Mouse (Mus musculus) lung, adult 18-20 months (tissue): Measurements from ENCODE around the gene Oxld1.
A peak's percentile ranks its signal among the peaks of the same experiment; 100 is the strongest.

Source experiments
- DNase-seq, 2 experiments: peaks; one replicate each; pipeline ENCODE4 v3.0.0; 2022; ENCODE audit warnings: mixed read lengths in 2 of 2

The Oxld1 gene

DNA sequence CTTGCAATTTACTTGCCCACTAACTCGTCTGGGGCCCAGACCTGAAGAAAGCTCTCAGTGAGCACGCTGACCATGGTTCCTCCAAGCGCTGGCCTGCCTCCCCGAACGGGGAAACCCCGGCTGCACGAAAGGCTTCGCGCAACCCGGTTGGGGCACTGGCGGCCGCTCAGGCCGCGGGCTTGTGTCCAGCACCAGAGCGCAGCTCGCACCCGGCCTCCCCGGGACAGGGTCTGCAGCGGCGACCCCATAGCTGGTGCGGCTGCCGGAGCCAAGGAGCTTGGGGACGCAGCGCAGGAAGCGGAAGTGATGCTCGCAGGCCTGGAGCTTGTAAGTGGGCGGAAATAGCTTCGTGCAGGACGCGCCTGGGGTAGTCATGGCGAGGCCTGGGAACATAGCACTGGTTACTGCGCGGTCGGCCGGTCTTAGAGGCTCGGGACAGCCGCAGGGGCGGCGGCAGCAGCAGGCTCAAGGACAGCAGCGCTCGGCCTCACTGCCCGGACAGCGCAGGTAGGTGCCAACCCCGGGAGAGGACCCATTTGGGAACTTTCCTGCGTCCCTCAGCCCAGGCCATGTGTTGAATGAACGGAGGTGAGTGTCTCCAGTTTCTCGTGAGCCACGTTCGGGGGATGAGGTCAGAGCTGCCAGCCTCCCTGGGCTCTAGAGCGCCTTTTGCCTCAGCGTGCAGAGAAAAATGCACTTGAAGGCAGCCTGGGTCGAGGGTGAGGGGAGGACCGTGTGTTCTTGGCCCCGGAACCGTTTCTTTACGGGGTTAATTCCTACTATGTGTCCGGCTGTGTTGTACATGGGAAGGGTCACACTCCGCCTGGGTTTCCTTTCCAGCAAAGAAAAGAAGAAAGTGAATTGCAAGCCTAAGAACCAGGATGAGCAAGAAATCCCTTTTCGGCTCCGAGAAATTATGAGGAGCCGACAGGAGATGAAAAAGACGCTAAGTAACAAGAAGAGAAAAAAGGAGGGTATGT is at the start of gene Oxld1, which contains the start of gene Ccdc137:
Gene Oxld1, minus strand, starts transcription at position 297 of the 980 bp plus-strand sequence.
Gene Ccdc137, plus strand, starts transcription at position 344 of the 980 bp plus-strand sequence.
- DNase-seq = peak; percentile 72 to 77

DNA sequence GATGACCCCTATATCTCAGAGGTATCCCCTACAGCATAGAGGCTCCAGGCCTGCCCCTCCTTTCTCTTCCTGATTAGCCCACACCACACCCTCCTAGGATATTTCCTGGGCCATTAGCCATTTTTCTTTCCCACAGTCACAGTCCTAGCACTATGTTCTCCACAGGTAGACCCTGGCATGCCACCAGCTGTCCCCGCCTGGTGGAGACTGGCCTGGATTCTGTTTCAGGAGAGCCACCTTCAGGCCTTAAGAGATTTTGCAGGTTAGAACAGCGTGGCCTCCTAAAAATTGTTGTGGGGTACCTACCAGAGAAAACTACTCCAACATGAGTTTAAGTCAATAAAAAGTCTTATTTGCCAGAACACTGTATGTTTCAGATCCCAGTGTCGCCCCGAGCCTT is 49.0 kb upstream of the Oxld1 start:
- DNase-seq = peak; percentile 66 to 81

- DNase-seq = no peak
Measured at GRCm38 (mm10) chr11:120505661-120506060, 47.8 kb upstream of the Oxld1 start.

GRCm38 (mm10) chr11:120501701-120502100 is 43.8 kb upstream of the Oxld1 start:
- DNase-seq = no peak

- no peak for DNase-seq
Measured at GRCm38 (mm10) chr11:120501018-120501417, 43.1 kb upstream of the Oxld1 start.

- DNase-seq = peak; percentile 86 to 92
Measured at GRCm38 (mm10) chr11:120500357-120500756, 42.5 kb upstream of the Oxld1 start.

DNA sequence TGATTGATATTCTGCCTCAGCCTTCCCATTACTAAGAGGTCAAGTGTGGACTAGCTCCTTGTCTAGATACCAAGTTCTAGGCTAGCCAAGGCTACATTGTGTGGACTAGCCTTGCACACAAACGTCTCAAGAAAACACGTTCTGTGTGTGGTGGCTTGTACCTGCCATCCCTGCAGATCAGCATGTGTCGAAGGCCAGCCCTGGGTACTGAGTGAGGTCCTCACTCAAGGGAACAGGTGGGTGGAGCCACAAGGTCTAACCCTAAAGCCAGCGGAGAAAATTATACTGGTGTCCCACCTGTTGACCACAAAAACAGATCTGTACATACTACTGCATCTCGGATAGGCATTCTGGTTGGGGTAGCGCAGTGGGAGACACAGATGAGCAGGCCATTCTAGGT is 42.0 kb upstream of the Oxld1 start:
- DNase-seq = no peak

- no peak for DNase-seq
Measured at GRCm38 (mm10) chr11:120498891-120499290, 41.0 kb upstream of the Oxld1 start.

- no peak for DNase-seq
Measured at GRCm38 (mm10) chr11:120498226-120498625, 40.4 kb upstream of the Oxld1 start.

DNA sequence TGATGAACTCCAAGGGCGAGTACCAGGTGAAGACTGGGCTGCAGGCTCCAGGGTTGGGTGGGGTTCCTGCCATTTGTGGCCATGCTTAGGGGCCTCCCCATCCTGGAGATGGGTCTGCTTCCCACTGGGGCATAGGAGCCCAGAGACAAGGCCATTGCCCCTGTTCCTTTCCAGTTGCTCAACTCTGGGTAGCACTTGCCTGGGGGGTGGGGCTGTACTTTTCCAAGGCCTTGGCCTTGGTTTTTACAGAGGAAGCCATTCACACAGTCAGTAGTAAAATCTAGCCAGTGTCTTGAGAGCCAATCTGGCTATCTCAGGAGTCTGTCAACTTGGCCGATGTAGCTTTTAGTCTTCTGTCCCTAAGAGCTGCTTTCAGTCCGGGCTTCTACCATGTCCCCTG is 39.6 kb upstream of the Oxld1 start:
- DNase-seq = no peak

DNA sequence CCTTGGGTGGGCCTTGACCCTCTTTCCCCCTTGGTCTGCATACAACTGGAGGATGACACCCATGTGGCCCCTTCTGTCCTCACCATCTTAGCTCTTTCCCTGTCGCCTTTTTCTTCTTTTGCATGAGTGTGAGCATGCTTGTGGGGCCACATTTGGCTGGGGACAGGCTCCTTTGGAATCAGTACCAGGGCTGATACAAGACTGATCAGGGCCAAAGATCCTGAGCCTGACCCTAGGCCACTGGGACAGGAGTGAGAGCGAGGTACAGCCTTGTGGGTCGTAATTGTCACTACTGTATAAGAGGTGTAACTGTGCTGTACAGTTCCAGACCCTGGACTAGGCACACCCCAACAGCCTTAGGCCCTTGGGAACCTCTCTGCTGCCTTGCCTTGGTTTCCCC is 36.0 kb upstream of the Oxld1 start:
- no peak for DNase-seq

DNA sequence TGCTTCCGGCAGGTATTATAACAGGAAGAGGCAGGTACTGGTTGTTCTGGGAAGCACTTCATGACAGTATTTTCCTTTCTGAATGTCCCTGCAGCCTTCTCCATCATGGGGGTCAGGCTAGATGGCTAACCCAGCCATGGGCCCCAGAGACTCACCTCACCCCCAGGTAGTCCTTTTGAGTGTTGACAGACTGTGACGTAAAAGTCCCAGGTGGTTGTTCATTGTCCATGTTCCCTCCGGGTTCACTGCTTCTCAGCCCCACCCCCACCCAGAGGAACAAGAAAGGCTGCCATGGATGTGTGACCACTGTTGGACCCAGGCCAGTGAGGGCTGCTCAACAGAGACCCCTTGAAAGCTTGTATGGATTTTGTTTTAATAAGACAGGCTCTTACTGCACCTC is 35.5 kb upstream of the Oxld1 start:
- peak in 1 of 2 experiments; percentile 45 for DNase-seq

GRCm38 (mm10) chr11:120492878-120493203 is 35.0 kb upstream of the Oxld1 start:
- DNase-seq = no peak

- DNase-seq = peak; percentile 62 to 66
Measured at GRCm38 (mm10) chr11:120492024-120492877, 34.4 kb upstream of the Oxld1 start.

DNA sequence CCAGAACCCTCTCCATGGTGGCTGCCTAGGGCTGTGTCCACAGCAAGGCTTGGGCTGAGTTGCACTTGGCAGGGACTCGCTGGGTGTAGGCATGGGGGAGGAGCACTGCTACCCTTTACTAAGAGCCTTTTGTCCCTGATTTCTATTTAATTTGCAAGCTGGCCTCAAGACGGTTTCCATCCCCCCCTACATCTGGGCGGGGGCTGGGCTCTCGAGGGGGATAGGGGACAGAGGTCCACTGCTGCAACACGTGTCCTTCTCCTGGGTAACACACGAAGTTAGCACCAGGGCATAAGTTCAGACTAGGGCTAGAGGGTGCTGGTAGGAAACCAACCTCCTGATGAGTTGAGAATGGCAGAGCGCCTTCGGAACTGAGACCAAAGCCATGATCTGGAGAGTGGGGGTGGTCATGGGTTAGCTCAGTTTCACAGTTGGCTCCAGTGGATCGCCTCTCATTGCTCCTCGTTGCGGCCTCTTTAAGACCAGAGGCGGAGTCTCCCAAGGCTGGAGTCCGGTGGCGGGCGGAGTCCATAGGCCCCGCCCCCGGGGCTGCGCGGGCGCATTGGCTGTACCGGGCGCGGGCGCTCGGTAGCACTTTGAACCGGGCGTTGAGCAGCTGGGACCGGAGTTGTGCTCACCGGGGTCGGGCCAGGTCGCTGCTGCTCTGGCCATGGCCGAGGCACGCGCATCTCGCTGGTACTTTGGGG is 33.6 kb upstream of the Oxld1 start, which contains the start of gene Slc25a10:
Gene Slc25a10, plus strand, starts transcription at position 524 of the 707 bp plus-strand sequence.
- DNase-seq = peak; percentile 91 to 92

- DNase-seq = peak; percentile 55 to 70
Measured at GRCm38 (mm10) chr11:120490291-120491046, 32.6 kb upstream of the Oxld1 start.

DNA sequence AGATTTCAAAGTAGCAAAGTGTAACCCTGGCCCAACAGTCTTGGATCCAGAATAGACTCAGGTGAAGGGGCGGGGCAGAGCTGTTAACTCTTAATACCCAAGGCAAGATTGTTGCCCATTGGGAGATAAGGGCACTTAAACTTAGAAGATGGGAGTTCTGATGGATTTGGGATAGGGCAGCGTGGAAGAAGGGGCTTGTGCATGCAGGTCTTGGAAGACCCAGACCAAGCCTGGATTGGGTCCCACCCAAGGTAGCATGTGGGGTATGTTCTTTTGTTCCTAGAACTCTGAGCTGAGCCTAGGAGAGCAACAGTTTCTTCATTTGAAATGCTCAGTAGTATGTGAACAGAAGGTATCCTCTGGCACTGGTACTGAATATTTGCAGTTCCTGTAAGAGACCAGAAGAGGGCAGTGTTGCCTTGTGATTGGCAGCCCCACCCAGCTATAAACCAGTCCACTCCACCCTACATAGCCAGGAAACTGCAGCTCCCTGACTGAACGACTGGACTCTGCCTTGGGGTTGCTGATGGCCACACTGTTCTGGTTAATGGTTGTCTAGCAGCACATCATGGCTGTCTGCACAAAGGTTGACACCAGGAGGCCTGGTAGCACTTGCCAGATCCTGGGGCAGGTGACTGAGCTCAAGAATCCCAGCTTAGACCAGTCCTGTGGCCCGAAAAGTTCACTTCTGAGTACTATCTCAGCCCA is 31.3 kb upstream of the Oxld1 start:
- DNase-seq = peak; percentile 71 to 79

- DNase-seq = no peak
Measured at GRCm38 (mm10) chr11:120488516-120488915, 30.6 kb upstream of the Oxld1 start.

GRCm38 (mm10) chr11:120485251-120485650 is 27.4 kb upstream of the Oxld1 start:
- DNase-seq = no peak

DNA sequence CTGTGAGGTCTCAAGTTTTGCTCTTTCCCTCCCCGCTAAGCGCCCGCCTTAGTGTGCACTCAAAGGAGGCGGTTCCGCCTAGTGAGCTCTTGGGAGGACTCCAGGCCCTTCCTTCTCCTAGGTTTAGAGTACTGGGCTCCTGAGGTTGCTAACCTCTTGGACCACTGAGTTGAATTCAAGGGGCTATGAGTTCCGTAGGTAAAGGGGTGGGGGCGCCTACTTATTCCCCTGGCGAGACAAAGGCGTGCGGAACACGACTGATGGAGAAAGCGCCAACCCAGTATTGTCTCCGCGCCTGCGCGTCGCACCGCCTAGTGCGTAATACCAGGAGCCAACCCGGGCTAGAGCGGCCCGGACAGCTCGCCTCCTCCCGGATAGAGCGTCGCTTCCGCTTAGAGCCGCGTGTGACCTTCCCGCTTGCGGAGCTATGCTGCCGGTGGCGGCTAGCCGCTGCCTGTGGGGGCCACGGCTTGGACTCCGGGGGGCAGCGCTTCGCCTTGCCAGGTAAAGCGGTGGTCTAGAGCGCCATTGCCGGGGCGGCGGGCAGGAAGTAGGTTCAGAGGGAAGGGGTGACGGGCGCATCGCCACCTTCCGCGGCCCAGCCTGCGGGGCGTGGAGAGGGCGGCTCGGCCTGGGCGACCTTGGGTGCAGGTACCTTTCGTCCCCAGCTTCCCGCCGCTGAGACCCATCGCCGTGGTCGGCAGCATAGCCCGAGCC is 26.6 kb upstream of the Oxld1 start, which contains the start of gene Mrpl12:
Gene Mrpl12, plus strand, starts transcription at position 349 of the 717 bp plus-strand sequence.
- DNase-seq = peak; percentile 87 to 90
